ENCODE assay signal across 25 mouse cellular contexts in the genomic region with DNA sequence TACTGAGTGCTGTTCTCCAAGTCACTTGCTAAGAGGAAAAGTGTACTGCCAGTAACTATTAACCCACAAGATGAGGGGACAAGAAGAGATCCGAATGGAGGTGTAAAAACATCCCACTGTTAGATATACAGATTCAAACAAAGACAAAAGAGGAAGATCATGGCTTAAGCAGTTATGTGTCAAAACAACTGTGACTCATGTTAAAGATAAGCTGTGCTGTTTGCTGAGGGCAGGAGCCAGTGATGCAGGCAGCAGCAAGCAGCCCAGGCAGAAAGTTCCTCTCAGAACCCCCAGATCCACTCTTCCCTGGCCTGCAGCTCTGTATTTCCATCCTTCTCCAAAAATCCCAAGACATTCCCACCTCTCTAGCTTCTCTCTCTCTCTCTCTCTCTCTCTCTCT.
DNase-seq lines count a peak whose midpoint lies in the region; ATAC-seq and TF ChIP-seq lines count a peak whose summit lies in the region.
"Had no signal": no experiment of that assay in that cellular context is flagged by ENCODE, and none has a peak within 500 bp of the region (broad histone marks: within the 10 kb centered on the region; RNA-seq: fewer than 3 reads in every experiment).

No protein-coding gene starts in this region.

- 2% methylated on average over 1 of the region's 1 CpGs for WGBS in heart, embryonic 12.5 days
- WGBS in heart, adult 2 months: 26% methylated on average over 1 of the region's 1 CpGs
- WGBS in kidney, embryonic 14.5 days: 71% methylated on average over 1 of the region's 1 CpGs

- no peak for TF ChIP-seq POLR2A in heart, adult 2 months (IDR thresholded peaks at IDR 0.05; ENCODE audit: insufficient read depth, low read depth, low read length)

- H3K4me1 ChIP-seq in heart, embryonic 12.5 days (replicated peaks): peaks cover 42% of the 10 kb centered on the region
- H3K4me1 ChIP-seq in heart, adult 2 months (ENCODE audit: control insufficient read depth, insufficient read depth, low read length): peaks cover 8% of the 10 kb centered on the region
- H3K4me1 ChIP-seq in kidney, embryonic 14.5 days (ENCODE audit: control insufficient read depth, insufficient read depth, low read length): no peaks in the 10 kb centered on the region
- H3K4me1 ChIP-seq: liver, embryonic 15.5 days; stomach, embryonic 15.5 days had no signal

- H3K27me3 ChIP-seq in heart, embryonic 12.5 days (replicated peaks): no peaks in the 10 kb centered on the region
- H3K27me3 ChIP-seq in heart, adult 2 months (ENCODE audit: control insufficient read depth, insufficient read depth, low read length): no peaks in the 10 kb centered on the region
- H3K27me3 ChIP-seq in kidney, embryonic 14.5 days (ENCODE audit: control insufficient read depth, insufficient read depth, low read length): no peaks in the 10 kb centered on the region
- H3K27me3 ChIP-seq: limb, embryonic 12.5 days; liver, embryonic 15.5 days; midbrain, embryonic 12.5 days; stomach, embryonic 15.5 days had no signal

- no peak overlapping the region for H3K4me2 ChIP-seq in heart, embryonic 12.5 days
- no peak overlapping the region for H3K4me2 ChIP-seq in kidney, embryonic 14.5 days (replicated peaks; ENCODE audit: low read depth, low read length)
- H3K4me2 ChIP-seq: heart, embryonic 11.5 days; limb, embryonic 12.5 days; liver, embryonic 15.5 days; lung, embryonic 14.5 days; midbrain, embryonic 12.5 days; stomach, embryonic 15.5 days had no signal

- H3K79me2 ChIP-seq in heart, adult 2 months (replicated peaks; ENCODE audit: control insufficient read depth, insufficient read depth, low read length): no peaks in the 10 kb centered on the region

- intact Hi-C loops in heart, adult 2 months (cut with DNase I): loop anchor here (1.0 kb wide), 1 partner anchor 17 kb away; no protein-coding TSS in a partner anchor

- peak overlapping the region; percentile 38 for H3K27ac ChIP-seq in heart, embryonic 12.5 days (ENCODE audit: poor library complexity, severe bottlenecking)
- no peak overlapping the region for H3K27ac ChIP-seq in heart, adult 2 months
- H3K27ac ChIP-seq in kidney, embryonic 14.5 days (ENCODE audit: low read depth, low read length): no peak overlapping the region
- H3K27ac ChIP-seq: gastrocnemius, adult 2 months; limb, embryonic 12.5 days; liver, embryonic 15.5 days; midbrain, embryonic 12.5 days; stomach, embryonic 15.5 days had no signal

- TF ChIP-seq EP300 in heart, adult 2 months (IDR thresholded peaks at IDR 0.05; ENCODE audit: insufficient read depth, low read depth, low read length): no peak

- no peaks in the 10 kb centered on the region for H3K9me3 ChIP-seq in heart, embryonic 12.5 days (replicated peaks)
- H3K9me3 ChIP-seq in kidney, embryonic 14.5 days (ENCODE audit: control insufficient read depth, low read length): no peaks in the 10 kb centered on the region
- H3K9me3 ChIP-seq: limb, embryonic 12.5 days; liver, embryonic 15.5 days; midbrain, embryonic 12.5 days; stomach, embryonic 15.5 days had no signal

- H3K4me3 ChIP-seq in heart, embryonic 12.5 days: no peak overlapping the region
- no peak overlapping the region for H3K4me3 ChIP-seq in heart, adult 2 months
- no peak overlapping the region for H3K4me3 ChIP-seq in kidney, embryonic 14.5 days (ENCODE audit: low read length)
- H3K4me3 ChIP-seq: erythroblast, embryonic 14.5 days; gastrocnemius, adult 2 months; limb, embryonic 12.5 days; liver, embryonic 15.5 days; midbrain, embryonic 12.5 days; stomach, embryonic 15.5 days had no signal

- no peak overlapping the region for H3K9ac ChIP-seq in heart, embryonic 12.5 days
- H3K9ac ChIP-seq in heart, adult 2 months (ENCODE audit: low read depth, low read length): no peak overlapping the region
- no peak overlapping the region for H3K9ac ChIP-seq in kidney, embryonic 14.5 days (ENCODE audit: low read depth, low read length)
- H3K9ac ChIP-seq: limb, embryonic 12.5 days; liver, embryonic 15.5 days; lung, embryonic 14.5 days; midbrain, embryonic 12.5 days; stomach, embryonic 15.5 days had no signal

- no peak for TF ChIP-seq CTCF in heart, adult 2 months (IDR thresholded peaks at IDR 0.05)

- no peak for ATAC-seq in heart, embryonic 12.5 days (ENCODE audit: insufficient number of reproducible peaks, low FRiP score)
- peak; percentile 33; the same call in 1 of the 2 replicates for ATAC-seq in granulocyte monocyte progenitor cell, adult 5-6 weeks (replicated peaks; ENCODE audit: poor library complexity, severe bottlenecking)
- ATAC-seq in kidney, embryonic 14.5 days (ENCODE audit: low FRiP score, low TSS enrichment): no peak
- ATAC-seq: CD4-positive, CD25-positive, alpha-beta regulatory T cell, adult 4 months; forebrain, embryonic 16.5 days; hindbrain, embryonic 16.5 days had no signal

- DNase-seq in heart, adult 2 months: no peak
- DNase-seq in 416B (ENCODE audit: low read depth) (peak; percentile 76), MN1 (ENCODE audit: low spot score) (peak; percentile 9)
- DNase-seq in layer of hippocampus, postnatal 25 days (ENCODE audit: extremely low spot score in 1 of 2, low spot score in 1 of 2): no peak
- DNase-seq: adrenal gland, postnatal 14 days; cerebellum, adult 18-20 months; cerebellum, postnatal 10 days; gastrocnemius, adult 2 months; kidney, adult 18-20 months; kidney, postnatal 36 days; layer of hippocampus, postnatal 36 days; lung, embryonic 14.5 days; lung, postnatal 14 days had no signal

- no peaks in the 10 kb centered on the region for H3K36me3 ChIP-seq in heart, embryonic 12.5 days
- H3K36me3 ChIP-seq in heart, adult 2 months (ENCODE audit: control insufficient read depth, insufficient read depth, low read length): no peaks in the 10 kb centered on the region; the same call in 1 of the 2 replicates
- H3K36me3 ChIP-seq in kidney, embryonic 14.5 days (ENCODE audit: control insufficient read depth, insufficient read depth, low read length): no peaks in the 10 kb centered on the region
- H3K36me3 ChIP-seq: limb, embryonic 12.5 days; liver, embryonic 15.5 days; midbrain, embryonic 12.5 days; stomach, embryonic 15.5 days had no signal

Comparison
In these comparisons a context has a peak if more than half of its experiments do, and no peak if none do; other contexts are left out.
1. DNase-seq: peak in 416B (single experiment) and MN1 (single experiment); none in heart, adult 2 months (0 of 2) and layer of hippocampus, postnatal 25 days (0 of 2).